Mouse (Mus musculus): ENCODE measurements at regions not wholly inside any gene's neighbourhood (a gene's known extent, or its start where the extent isn't known, plus 50 kb on each side); places are given as distances from the start of the nearest gene placed in this dataset.

DNA sequence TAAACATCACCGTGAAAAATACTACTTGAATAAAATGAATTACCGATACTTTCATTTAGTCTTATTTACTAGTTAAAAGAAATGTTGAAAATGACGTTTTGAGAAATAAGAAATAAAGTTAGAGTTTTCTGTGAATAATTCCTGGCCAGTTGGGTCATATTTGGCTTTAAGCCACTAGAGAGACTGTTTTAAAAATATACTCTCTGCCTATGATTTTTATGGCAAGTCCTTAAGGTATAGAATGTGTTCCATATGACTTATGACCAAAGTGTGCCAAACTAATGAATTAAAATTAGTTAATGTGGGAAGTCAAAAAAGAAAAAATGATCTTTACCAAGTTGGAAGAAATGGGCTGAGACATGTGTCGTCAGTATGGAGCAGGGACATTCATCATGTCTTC, 354.2 kb upstream of the Col3a1 start:
- no peaks in the 10 kb centered on the region for H3K9me3 ChIP-seq (ENCODE audit: control insufficient read depth, low read length)
- no peak overlapping the region for H3K4me2 ChIP-seq (ENCODE audit: low read length)
- no peak for ATAC-seq (replicated peaks; ENCODE audit: low FRiP score, low TSS enrichment, low read depth)
- H3K4me1 ChIP-seq (replicated peaks; ENCODE audit: control insufficient read depth, insufficient read depth, low read length): no peaks in the 10 kb centered on the region
- H3K27ac ChIP-seq (ENCODE audit: low read depth): no peak overlapping the region
- no peak for DNase-seq (ENCODE audit: low spot score)
- H3K9ac ChIP-seq (ENCODE audit: low read length): no peak overlapping the region
- H3K27me3 ChIP-seq (replicated peaks; ENCODE audit: control insufficient read depth, insufficient read depth, low read length): no peaks in the 10 kb centered on the region
- WGBS: 66% methylated on average over 4 of the region's 4 CpGs
- no peaks in the 10 kb centered on the region for H3K36me3 ChIP-seq (ENCODE audit: control insufficient read depth, insufficient read depth, low read length)
- H3K4me3 ChIP-seq (ENCODE audit: low read depth, low read length): no peak overlapping the region

GRCm38 (mm10) chr1:44987171-44987570, 324.2 kb upstream of the Col3a1 start:
- H3K4me3 ChIP-seq (ENCODE audit: low read depth, low read length): no peak overlapping the region
- H3K27ac ChIP-seq (ENCODE audit: low read depth): peak overlapping the region; percentile 59
- H3K36me3 ChIP-seq (ENCODE audit: control insufficient read depth, insufficient read depth, low read length): no peaks in the 10 kb centered on the region
- ATAC-seq (replicated peaks; ENCODE audit: low FRiP score, low TSS enrichment, low read depth) (peak; percentile 60; the same call in 1 of the 2 replicates), DNase-seq (ENCODE audit: low spot score) (no peak)
- WGBS: 27% methylated on average over 3 of the region's 3 CpGs
- H3K9ac ChIP-seq (ENCODE audit: low read length): no peak overlapping the region
- no peaks in the 10 kb centered on the region for H3K27me3 ChIP-seq (replicated peaks; ENCODE audit: control insufficient read depth, insufficient read depth, low read length)
- H3K4me1 ChIP-seq (replicated peaks; ENCODE audit: control insufficient read depth, insufficient read depth, low read length): peaks cover 4% of the 10 kb centered on the region; the same call in 1 of the 2 replicates
- H3K9me3 ChIP-seq (ENCODE audit: control insufficient read depth, low read length): no peaks in the 10 kb centered on the region
- H3K4me2 ChIP-seq (ENCODE audit: low read length): no peak overlapping the region

DNA sequence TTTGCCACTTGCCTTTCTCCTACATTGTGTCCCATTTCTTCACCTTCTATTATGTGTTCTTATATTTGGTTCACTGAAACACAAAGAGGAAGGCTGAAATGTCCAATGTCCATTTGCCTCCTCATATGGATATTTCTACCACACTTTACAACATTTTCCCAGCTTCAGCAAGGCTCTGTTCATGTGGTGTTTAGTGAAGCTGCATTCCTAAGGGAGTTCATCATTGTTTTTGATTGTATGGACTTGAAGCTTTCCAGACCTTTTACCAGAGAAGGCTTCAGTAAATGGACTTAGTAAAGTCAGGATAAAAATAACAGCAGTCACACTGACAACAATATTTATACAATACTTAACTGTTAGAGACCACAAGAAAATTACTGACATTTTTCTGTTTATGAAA, 290.8 kb upstream of the Col3a1 start:
- no peak overlapping the region for H3K9ac ChIP-seq (ENCODE audit: low read length)
- ATAC-seq (replicated peaks; ENCODE audit: low FRiP score, low TSS enrichment, low read depth): peak; percentile 82; the same call in 1 of the 2 replicates
- DNase-seq (ENCODE audit: low spot score): no peak
- H3K4me1 ChIP-seq (replicated peaks; ENCODE audit: control insufficient read depth, insufficient read depth, low read length): peaks cover 21% of the 10 kb centered on the region
- H3K4me2 ChIP-seq (ENCODE audit: low read length): no peak overlapping the region
- no peak overlapping the region for H3K4me3 ChIP-seq (ENCODE audit: low read depth, low read length)
- H3K36me3 ChIP-seq (ENCODE audit: control insufficient read depth, insufficient read depth, low read length): no peaks in the 10 kb centered on the region
- no peaks in the 10 kb centered on the region for H3K27me3 ChIP-seq (replicated peaks; ENCODE audit: control insufficient read depth, insufficient read depth, low read length)
- H3K9me3 ChIP-seq (ENCODE audit: control insufficient read depth, low read length): 0 out of 2 replicates have a peak, but pooled peaks cover 4% of the 10 kb centered on the region
- H3K27ac ChIP-seq (ENCODE audit: low read depth): peak overlapping the region; percentile 93

GRCm38 (mm10) chr1:45021234-45021633, 290.1 kb upstream of the Col3a1 start:
- WGBS: 17% methylated on average over 2 of the region's 2 CpGs
- no peak for ATAC-seq (replicated peaks; ENCODE audit: low FRiP score, low TSS enrichment, low read depth)
- Histone ChIP-seq H3K27ac (ENCODE audit: low read depth) (peak overlapping the region; percentile 93), H3K9ac (ENCODE audit: low read length) (no peak overlapping the region), H3K36me3 (ENCODE audit: control insufficient read depth, insufficient read depth, low read length) (no peaks in the 10 kb centered on the region), H3K4me2 (ENCODE audit: low read length) (no peak overlapping the region), H3K4me1 (replicated peaks; ENCODE audit: control insufficient read depth, insufficient read depth, low read length) (peaks cover 21% of the 10 kb centered on the region), H3K27me3 (replicated peaks; ENCODE audit: control insufficient read depth, insufficient read depth, low read length) (no peaks in the 10 kb centered on the region), H3K4me3 (ENCODE audit: low read depth, low read length) (no peak overlapping the region), H3K9me3 (ENCODE audit: control insufficient read depth, low read length) (0 out of 2 replicates have a peak, but pooled peaks cover 4% of the 10 kb centered on the region)
- DNase-seq (ENCODE audit: low spot score): no peak

- peaks cover 21% of the 10 kb centered on the region for H3K4me1 ChIP-seq (replicated peaks; ENCODE audit: control insufficient read depth, insufficient read depth, low read length)
- no peaks in the 10 kb centered on the region for H3K36me3 ChIP-seq (ENCODE audit: control insufficient read depth, insufficient read depth, low read length)
- H3K9ac ChIP-seq (ENCODE audit: low read length): no peak overlapping the region
- no peak overlapping the region for H3K4me2 ChIP-seq (ENCODE audit: low read length)
- H3K9me3 ChIP-seq (ENCODE audit: control insufficient read depth, low read length): 0 out of 2 replicates have a peak, but pooled peaks cover 4% of the 10 kb centered on the region
- no peak overlapping the region for H3K4me3 ChIP-seq (ENCODE audit: low read depth, low read length)
- no peaks in the 10 kb centered on the region for H3K27me3 ChIP-seq (replicated peaks; ENCODE audit: control insufficient read depth, insufficient read depth, low read length)
- peak overlapping the region; percentile 93 for H3K27ac ChIP-seq (ENCODE audit: low read depth)
- 56% methylated on average over 1 of the region's 1 CpGs for WGBS
- DNase-seq (ENCODE audit: low spot score) (no peak), ATAC-seq (replicated peaks; ENCODE audit: low FRiP score, low TSS enrichment, low read depth) (peak; percentile 59; the same call in 1 of the 2 replicates)
These were observed 289.0 kb upstream of the Col3a1 start for GRCm38 (mm10) chr1:45022146-45022841.

- DNase-seq (ENCODE audit: low spot score): no peak
- peak overlapping the region; percentile 93 for H3K27ac ChIP-seq (ENCODE audit: low read depth)
These were observed 288.0 kb upstream of the Col3a1 start for GRCm38 (mm10) chr1:45023336-45023735.

GRCm38 (mm10) chr1:45031436-45032027, 279.8 kb upstream of the Col3a1 start:
- Histone ChIP-seq H3K9me3 (ENCODE audit: control insufficient read depth, low read length) (no peaks in the 10 kb centered on the region), H3K4me1 (replicated peaks; ENCODE audit: control insufficient read depth, insufficient read depth, low read length) (no peaks in the 10 kb centered on the region), H3K36me3 (ENCODE audit: control insufficient read depth, insufficient read depth, low read length) (no peaks in the 10 kb centered on the region), H3K9ac (ENCODE audit: low read length) (no peak overlapping the region), H3K4me2 (ENCODE audit: low read length) (no peak overlapping the region), H3K27ac (ENCODE audit: low read depth) (peak overlapping the region; percentile 48; the same call in 1 of the 2 replicates), H3K27me3 (replicated peaks; ENCODE audit: control insufficient read depth, insufficient read depth, low read length) (no peaks in the 10 kb centered on the region), H3K4me3 (ENCODE audit: low read depth, low read length) (no peak overlapping the region)
- 48% methylated on average over 4 of the region's 4 CpGs for WGBS
- ATAC-seq (replicated peaks; ENCODE audit: low FRiP score, low TSS enrichment, low read depth): no peak
- DNase-seq (ENCODE audit: low spot score): no peak

More at GRCm38 (mm10) chr1:45023336-45023735, 288.0 kb upstream of the Col3a1 start:
- H3K4me2 ChIP-seq (ENCODE audit: low read length): no peak overlapping the region
- 55% methylated on average over 3 of the region's 3 CpGs for WGBS
- no peak overlapping the region for H3K9ac ChIP-seq (ENCODE audit: low read length)
- no peaks in the 10 kb centered on the region for H3K36me3 ChIP-seq (ENCODE audit: control insufficient read depth, insufficient read depth, low read length)
- ATAC-seq (replicated peaks; ENCODE audit: low FRiP score, low TSS enrichment, low read depth): no peak
- H3K27me3 ChIP-seq (replicated peaks; ENCODE audit: control insufficient read depth, insufficient read depth, low read length): no peaks in the 10 kb centered on the region
- H3K4me1 ChIP-seq (replicated peaks; ENCODE audit: control insufficient read depth, insufficient read depth, low read length): peaks cover 21% of the 10 kb centered on the region
- 0 out of 2 replicates have a peak, but pooled peaks cover 4% of the 10 kb centered on the region for H3K9me3 ChIP-seq (ENCODE audit: control insufficient read depth, low read length)
- no peak overlapping the region for H3K4me3 ChIP-seq (ENCODE audit: low read depth, low read length)

DNA sequence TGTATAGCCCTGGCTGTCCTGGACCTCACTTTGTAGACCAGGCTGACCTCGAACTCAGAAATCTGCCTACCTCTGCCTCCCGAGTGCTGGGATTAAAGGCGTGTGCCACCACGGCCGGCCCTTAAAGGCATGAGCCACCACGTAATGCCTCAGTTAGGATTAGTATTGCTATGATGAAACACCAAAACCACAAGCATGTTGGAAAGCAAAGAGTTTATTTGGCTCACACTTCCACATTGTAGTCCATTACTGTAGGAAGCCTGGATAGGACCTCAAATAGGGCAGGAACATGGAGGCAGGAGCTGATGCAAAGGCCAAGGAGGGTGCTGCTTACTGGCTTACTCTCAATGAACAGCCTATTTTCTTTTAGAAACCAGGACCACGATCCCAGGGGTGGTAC, 278.0 kb upstream of the Col3a1 start:
- no peak for ATAC-seq (replicated peaks; ENCODE audit: low FRiP score, low TSS enrichment, low read depth)
- no peaks in the 10 kb centered on the region for H3K4me1 ChIP-seq (replicated peaks; ENCODE audit: control insufficient read depth, insufficient read depth, low read length)

More for the DNA sequence above, 278.0 kb upstream of the Col3a1 start:
- no peak overlapping the region for H3K4me3 ChIP-seq (ENCODE audit: low read depth, low read length)
- 91% methylated on average over 7 of the region's 7 CpGs for WGBS
- H3K27ac ChIP-seq (ENCODE audit: low read depth): no peak overlapping the region
- H3K4me2 ChIP-seq (ENCODE audit: low read length): no peak overlapping the region
- DNase-seq (ENCODE audit: low spot score): no peak
- no peak overlapping the region for H3K9ac ChIP-seq (ENCODE audit: low read length)
- H3K9me3 ChIP-seq (ENCODE audit: control insufficient read depth, low read length): no peaks in the 10 kb centered on the region
- no peaks in the 10 kb centered on the region for H3K27me3 ChIP-seq (replicated peaks; ENCODE audit: control insufficient read depth, insufficient read depth, low read length)
- H3K36me3 ChIP-seq (ENCODE audit: control insufficient read depth, insufficient read depth, low read length): no peaks in the 10 kb centered on the region
